Mouse (Mus musculus): Measurements from ENCODE around the gene Usf1.

Gene Usf1

GRCm38 (mm10) chr1:171437264-171438013 is 26.3 kb downstream of the Usf1 start, which contains the start of gene F11r:
Gene F11r, plus strand, starts transcription at chr1:171437535.
- no peak for TF ChIP-seq GATA4 (IDR thresholded peaks at IDR 0.05; ENCODE audit: insufficient replicate concordance, low read length)

- no peak for TF ChIP-seq GATA4 (IDR thresholded peaks at IDR 0.05; ENCODE audit: insufficient replicate concordance, low read length)
Observed at GRCm38 (mm10) chr1:171438014-171438670, 27.0 kb downstream of the Usf1 start.

GRCm38 (mm10) chr1:171439072-171439471 is 28.0 kb downstream of the Usf1 start:
- peak; percentile 42; the same call in 1 of the 2 replicates for TF ChIP-seq GATA4 (IDR thresholded peaks at IDR 0.05; ENCODE audit: insufficient replicate concordance, low read length)

- no peak for TF ChIP-seq GATA4 (IDR thresholded peaks at IDR 0.05; ENCODE audit: insufficient replicate concordance, low read length)
Observed at GRCm38 (mm10) chr1:171440025-171440725, 29.1 kb downstream of the Usf1 start.

GRCm38 (mm10) chr1:171441466-171442412 is 30.6 kb downstream of the Usf1 start:
- TF ChIP-seq GATA4 (IDR thresholded peaks at IDR 0.05; ENCODE audit: insufficient replicate concordance, low read length): peak; percentile 78; the same call in 1 of the 2 replicates

- TF ChIP-seq GATA4 (IDR thresholded peaks at IDR 0.05; ENCODE audit: insufficient replicate concordance, low read length): no peak
Observed at GRCm38 (mm10) chr1:171442413-171442760, 31.3 kb downstream of the Usf1 start.

GRCm38 (mm10) chr1:171445050-171445449 is 33.9 kb downstream of the Usf1 start:
- TF ChIP-seq GATA4 (IDR thresholded peaks at IDR 0.05; ENCODE audit: insufficient replicate concordance, low read length): no peak

- TF ChIP-seq GATA4 (IDR thresholded peaks at IDR 0.05; ENCODE audit: insufficient replicate concordance, low read length): no peak
Observed at GRCm38 (mm10) chr1:171446854-171447253, 35.7 kb downstream of the Usf1 start.

GRCm38 (mm10) chr1:171447692-171448091 is 36.6 kb downstream of the Usf1 start:
- no peak for TF ChIP-seq GATA4 (IDR thresholded peaks at IDR 0.05; ENCODE audit: insufficient replicate concordance, low read length)

GRCm38 (mm10) chr1:171450062-171450461 is 38.9 kb downstream of the Usf1 start:
- TF ChIP-seq GATA4 (IDR thresholded peaks at IDR 0.05; ENCODE audit: insufficient replicate concordance, low read length): no peak

- TF ChIP-seq GATA4 (IDR thresholded peaks at IDR 0.05; ENCODE audit: insufficient replicate concordance, low read length): no peak
Observed at GRCm38 (mm10) chr1:171451001-171451400, 39.9 kb downstream of the Usf1 start.

GRCm38 (mm10) chr1:171452522-171452921 is 41.4 kb downstream of the Usf1 start:
- no peak for TF ChIP-seq GATA4 (IDR thresholded peaks at IDR 0.05; ENCODE audit: insufficient replicate concordance, low read length)

GRCm38 (mm10) chr1:171452923-171453322 is 41.8 kb downstream of the Usf1 start:
- no peak for TF ChIP-seq GATA4 (IDR thresholded peaks at IDR 0.05; ENCODE audit: insufficient replicate concordance, low read length)

- TF ChIP-seq GATA4 (IDR thresholded peaks at IDR 0.05; ENCODE audit: insufficient replicate concordance, low read length): no peak
Observed at GRCm38 (mm10) chr1:171454926-171455325, 43.8 kb downstream of the Usf1 start.

GRCm38 (mm10) chr1:171457568-171457967 is 46.5 kb downstream of the Usf1 start:
- TF ChIP-seq GATA4 (IDR thresholded peaks at IDR 0.05; ENCODE audit: insufficient replicate concordance, low read length): no peak

All from liver, adult (tissue).